Mouse (Mus musculus): ENCODE data around the gene Radil. TPM values are rescaled to one million over a fixed set of nuclear protein-coding genes. Genes with fewer than 3 reads are reported as not detected.

The Radil gene
- total and polyA plus RNA-seq, 3 experiments, result not detected

- Histone ChIP-seq H3K79me2 (replicated peaks; ENCODE audit: control insufficient read depth, extremely low read depth, insufficient read depth, poor library complexity, severe bottlenecking) (no peaks in the 10 kb centered on the region), H3K27me3 (replicated peaks) (no peaks in the 10 kb centered on the region), H3K4me3 (replicated peaks in 1 of 3; ENCODE audit: low read depth in 2 of 3, low read length in 2 of 3, poor library complexity in 1 of 3) (no peak overlapping the region), H3K9ac (ENCODE audit: insufficient read depth, low read depth) (no peak overlapping the region), H3K36me3 (replicated peaks in 1 of 2; ENCODE audit: control insufficient read depth in 1 of 2, insufficient read depth in 1 of 2, low read length in 1 of 2) (no peaks in the 10 kb centered on the region), H3K4me1 (ENCODE audit: control insufficient read depth in 1 of 2, insufficient read depth in 2 of 2) (peaks cover 4 to 16% of the 10 kb centered on the region in 2 experiments), H3K9me3 (replicated peaks; ENCODE audit: low read length) (no peaks in the 10 kb centered on the region), H3K27ac (ENCODE audit: insufficient read depth, low read depth) (no peak overlapping the region), H3K4me2 (ENCODE audit: insufficient read depth, low read depth, poor library complexity, severe bottlenecking) (no peak overlapping the region)
- TF ChIP-seq SMC3 (IDR thresholded peaks at IDR 0.05; ENCODE audit: low read depth, low read length), result no peak
- TF ChIP-seq USF1 (IDR thresholded peaks at IDR 0.05; ENCODE audit: low read depth, low read length), result no peak
- no peak for TF ChIP-seq ZC3H11A (IDR thresholded peaks at IDR 0.05; ENCODE audit: low read depth, low read length)
- TF ChIP-seq NRF1 (IDR thresholded peaks at IDR 0.05; ENCODE audit: low read depth, low read length), result no peak
- TF ChIP-seq MYC (IDR thresholded peaks at IDR 0.05; ENCODE audit: low read depth, low read length), result no peak
- no peak for TF ChIP-seq NELFE (IDR thresholded peaks at IDR 0.05; ENCODE audit: low read depth, low read length)
- TF ChIP-seq POLR2AphosphoS2 (IDR thresholded peaks at IDR 0.05; ENCODE audit: low read depth, low read length), result no peak
- no peak for TF ChIP-seq E2F4 (IDR thresholded peaks at IDR 0.05; ENCODE audit: insufficient replicate concordance, low read depth, low read length)
- no peak for TF ChIP-seq USF2 (conservative IDR thresholded peaks at IDR 0.05; ENCODE audit: low read depth, low read length)
- TF ChIP-seq MXI1 (IDR thresholded peaks at IDR 0.05; ENCODE audit: low read depth, low read length), result no peak
- no peak for TF ChIP-seq TBP (conservative IDR thresholded peaks at IDR 0.05; ENCODE audit: low read depth, low read length)
- TF ChIP-seq JUND (conservative IDR thresholded peaks at IDR 0.05; ENCODE audit: low read depth, low read length), result no peak
- TF ChIP-seq SIN3A (IDR thresholded peaks at IDR 0.05; ENCODE audit: low read length), result no peak
- no peak for TF ChIP-seq ELF1 (IDR thresholded peaks at IDR 0.05; ENCODE audit: low read depth, low read length)
- no peak for TF ChIP-seq RAD21 (IDR thresholded peaks at IDR 0.05; ENCODE audit: low read depth, low read length)
- no peak for TF ChIP-seq KAT2A (IDR thresholded peaks at IDR 0.05; ENCODE audit: insufficient replicate concordance, low read length)
- no peak for TF ChIP-seq ETS1 (conservative IDR thresholded peaks at IDR 0.05; ENCODE audit: low read depth, low read length)
- no peak for TF ChIP-seq CHD2 (IDR thresholded peaks at IDR 0.05; ENCODE audit: low read length)
- no peak for TF ChIP-seq BHLHE40 (IDR thresholded peaks at IDR 0.05; ENCODE audit: low read depth, low read length)
- no peak for DNase-seq (ENCODE audit: extremely low read depth)
- in situ Hi-C loops (cut with MboI; ENCODE audit: low pct_ligation_motif_present, low pct_unique_long_range_greater_than_20kb, low sequenced_read_pairs), result loop anchor here (25.0 kb wide), 1 partner anchor 343 kb away; no protein-coding TSS in a partner anchor
- dilution Hi-C loops (cut with MboI; ENCODE audit: extremely low pct_ligation_motif_present, extremely low pct_unique_long_range_greater_than_20kb, low sequenced_read_pairs), result no loop called here
Observed at GRCm38 (mm10) chr5:142518973-142519372, 31.9 kb downstream of the Radil start.

DNA sequence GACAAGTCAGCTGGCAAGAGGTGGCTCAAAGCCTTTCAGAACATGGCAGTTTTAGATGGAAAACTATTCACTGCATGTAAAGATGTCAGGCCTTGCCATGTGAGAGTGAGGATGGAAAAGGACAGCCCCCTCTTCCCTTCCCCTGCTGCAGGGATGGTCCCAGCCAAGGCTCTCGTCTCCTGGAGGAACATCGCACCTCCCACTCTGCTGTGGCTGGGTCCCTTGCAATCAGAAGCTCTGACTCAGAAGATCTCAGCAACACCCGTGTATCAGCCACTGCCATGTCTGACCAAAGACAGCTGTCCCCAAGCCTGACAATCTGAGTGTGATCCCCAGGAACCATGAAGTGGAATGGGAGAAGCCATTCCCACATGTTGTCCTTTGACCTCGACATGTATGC lies 38.8 kb downstream of the Radil start:
- dilution Hi-C loops (cut with MboI; ENCODE audit: extremely low pct_ligation_motif_present, extremely low pct_unique_long_range_greater_than_20kb, low sequenced_read_pairs) (no loop called here), in situ Hi-C loops (cut with MboI; ENCODE audit: low pct_ligation_motif_present, low pct_unique_long_range_greater_than_20kb, low sequenced_read_pairs) (loop anchor here (25.0 kb wide), 1 partner anchor 350 kb away; no protein-coding TSS in a partner anchor)
- Histone ChIP-seq H3K4me1 (ENCODE audit: control insufficient read depth in 1 of 2, insufficient read depth in 2 of 2) (peaks cover 0 to 7% of the 10 kb centered on the region in 2 experiments; a peak in 2 of 4 replicates), H3K79me2 (replicated peaks; ENCODE audit: control insufficient read depth, extremely low read depth, insufficient read depth, poor library complexity, severe bottlenecking) (no peaks in the 10 kb centered on the region), H3K9me3 (replicated peaks; ENCODE audit: low read length) (no peaks in the 10 kb centered on the region), H3K9ac (ENCODE audit: insufficient read depth, low read depth) (no peak overlapping the region), H3K4me3 (replicated peaks in 1 of 3; ENCODE audit: low read depth in 2 of 3, low read length in 2 of 3, poor library complexity in 1 of 3) (no peak overlapping the region), H3K27ac (ENCODE audit: insufficient read depth, low read depth) (no peak overlapping the region), H3K4me2 (ENCODE audit: insufficient read depth, low read depth, poor library complexity, severe bottlenecking) (no peak overlapping the region), H3K27me3 (replicated peaks) (peaks cover 18% of the 10 kb centered on the region), H3K36me3 (replicated peaks in 1 of 2; ENCODE audit: control insufficient read depth in 1 of 2, insufficient read depth in 1 of 2, low read length in 1 of 2) (no peaks in the 10 kb centered on the region)
- no peak for TF ChIP-seq CHD2 (IDR thresholded peaks at IDR 0.05; ENCODE audit: low read length)
- TF ChIP-seq NRF1 (IDR thresholded peaks at IDR 0.05; ENCODE audit: low read depth, low read length), result no peak
- TF ChIP-seq MAX (IDR thresholded peaks at IDR 0.05; ENCODE audit: low read length), result no peak
- no peak for TF ChIP-seq E2F4 (IDR thresholded peaks at IDR 0.05; ENCODE audit: insufficient replicate concordance, low read depth, low read length)
- TF ChIP-seq USF2 (conservative IDR thresholded peaks at IDR 0.05; ENCODE audit: low read depth, low read length), result no peak
- TF ChIP-seq MXI1 (IDR thresholded peaks at IDR 0.05; ENCODE audit: low read depth, low read length), result no peak
- TF ChIP-seq PAX5 (IDR thresholded peaks at IDR 0.05; ENCODE audit: low read length), result no peak
- TF ChIP-seq ELF1 (IDR thresholded peaks at IDR 0.05; ENCODE audit: low read depth, low read length), result no peak
- TF ChIP-seq TCF12 (IDR thresholded peaks at IDR 0.05; ENCODE audit: low read depth, low read length), result no peak
- TF ChIP-seq HCFC1 (IDR thresholded peaks at IDR 0.05; ENCODE audit: low read depth, low read length), result no peak
- TF ChIP-seq GABPA (IDR thresholded peaks at IDR 0.05; ENCODE audit: insufficient replicate concordance, low read depth, low read length), result no peak
- TF ChIP-seq JUN (IDR thresholded peaks at IDR 0.05; ENCODE audit: insufficient read depth, low read depth, low read length), result no peak
- TF ChIP-seq ZMIZ1 (IDR thresholded peaks at IDR 0.05; ENCODE audit: low read depth, low read length), result no peak
- no peak for TF ChIP-seq SMC3 (IDR thresholded peaks at IDR 0.05; ENCODE audit: low read depth, low read length)
- no peak for TF ChIP-seq ZNF384 (IDR thresholded peaks at IDR 0.05; ENCODE audit: low read depth, low read length)
- no peak for TF ChIP-seq ZKSCAN1 (IDR thresholded peaks at IDR 0.05; ENCODE audit: borderline replicate concordance, low read depth, low read length)
- no peak for TF ChIP-seq EP300 (IDR thresholded peaks at IDR 0.05; ENCODE audit: low read length)
- TF ChIP-seq JUND (conservative IDR thresholded peaks at IDR 0.05; ENCODE audit: low read depth, low read length), result no peak
- TF ChIP-seq KAT2A (IDR thresholded peaks at IDR 0.05; ENCODE audit: insufficient replicate concordance, low read length), result no peak
- DNase-seq (ENCODE audit: extremely low read depth), result no peak
